Mouse (Mus musculus) forebrain, embryonic 10.5 days (tissue): ENCODE measurements around the gene Gm42957. TPM values are rescaled to one million over a fixed set of nuclear protein-coding genes. Genes with fewer than 3 reads are reported as not detected.
"Not testable (repeated sequence)": the region's sequence is repeated elsewhere in the genome, so short reads cannot be mapped to it uniquely, and the experiment has no call there.

ENCODE experiments used
- DNase-seq: peaks from one replicate; pipeline ENCODE4 v3.0.0-alpha.2; 2017; ENCODE audit warnings: low spot score; ENCODE audit errors: extremely low spot score
- H3K27ac ChIP-seq: fragments of 300-500 bp; sonication (generic); 2 replicates; pipeline ENCODE4 v1.5.1; 2016; ENCODE audit warnings: mild to moderate bottlenecking
- H3K27me3 ChIP-seq: fragments of 300-500 bp; sonication (generic); 2 replicates; pipeline ENCODE4 v1.6.1; 2016; ENCODE audit warnings: mild to moderate bottlenecking; ENCODE audit not compliant: poor library complexity, severe bottlenecking
- H3K36me3 ChIP-seq: fragments of 300-500 bp; sonication (generic); replicated peaks from 2 replicates; pipeline ENCODE4 v1.6.1; 2016; ENCODE audit warnings: mild to moderate bottlenecking, moderate library complexity
- H3K4me1 ChIP-seq: fragments of 300-500 bp; sonication (generic); 2 replicates; pipeline ENCODE4 v1.6.1; 2016
- H3K4me3 ChIP-seq: fragments of 300-500 bp; sonication (generic); 2 replicates; pipeline ENCODE4 v1.5.1; 2016; ENCODE audit warnings: mild to moderate bottlenecking, moderate library complexity
- H3K9me3 ChIP-seq: fragments of 300-500 bp; sonication (generic); 2 replicates; pipeline ENCODE4 v1.6.1; 2016; ENCODE audit warnings: mild to moderate bottlenecking, moderate library complexity
- WGBS: fragments of 180-500 bp; shearing (Covaris S2); methylation state at CpG from one replicate; pipeline ENCODE4 v1.1.7; 2016; 5-methylcytosine and 5-hydroxymethylcytosine counted together
- polyA plus RNA-seq: library from polyadenylated mRNA; unstranded; fragments of >200 nt; fragmentation: Nextera tagmentation; extraction: Ambion mirVana; gene quantifications from 2 replicates; pipeline ENCODE4 v1.2.1, GENCODE M21; 2016

Gene Gm42957
- polyA plus RNA-seq, 1 experiment from 2014 or later, result 0.11 TPM

- Histone ChIP-seq H3K4me3 (no peak overlapping the region), H3K27me3 (no peaks in the 10 kb centered on the region), H3K4me1 (peaks cover 41% of the 10 kb centered on the region), H3K36me3 (peaks cover 54% of the 10 kb centered on the region), H3K9me3 (no peaks in the 10 kb centered on the region), H3K27ac (no peak overlapping the region)
- DNase-seq, result no peak
- 88% methylated on average over 1 of the region's 1 CpGs for WGBS
These were observed 1.3 kb upstream of the Gm42957 start for GRCm38 (mm10) chr3:96634015-96634414.

GRCm38 (mm10) chr3:96635906-96636305 is 632 bp downstream of the Gm42957 start:
- Histone ChIP-seq H3K4me3 (peak overlapping the region; percentile 94), H3K4me1 (peaks cover 32% of the 10 kb centered on the region), H3K27me3 (no peaks in the 10 kb centered on the region), H3K27ac (peak overlapping the region; percentile 94), H3K9me3 (no peaks in the 10 kb centered on the region), H3K36me3 (peaks cover 67% of the 10 kb centered on the region)
- DNase-seq, result no peak
- WGBS, result 13% methylated on average over 15 of the region's 15 CpGs

- Histone ChIP-seq H3K27me3 (no peaks in the 10 kb centered on the region), H3K4me1 (peaks cover 27% of the 10 kb centered on the region), H3K36me3 (peaks cover 67% of the 10 kb centered on the region), H3K27ac (peak overlapping the region; percentile 94; the same call in 1 of the 2 replicates), H3K4me3 (peak overlapping the region; percentile 94), H3K9me3 (no peaks in the 10 kb centered on the region)
- no peak for DNase-seq
- WGBS, result 71% methylated on average over 11 of the region's 11 CpGs
These were observed 1.2 kb downstream of the Gm42957 start for GRCm38 (mm10) chr3:96636448-96636847.

DNA sequence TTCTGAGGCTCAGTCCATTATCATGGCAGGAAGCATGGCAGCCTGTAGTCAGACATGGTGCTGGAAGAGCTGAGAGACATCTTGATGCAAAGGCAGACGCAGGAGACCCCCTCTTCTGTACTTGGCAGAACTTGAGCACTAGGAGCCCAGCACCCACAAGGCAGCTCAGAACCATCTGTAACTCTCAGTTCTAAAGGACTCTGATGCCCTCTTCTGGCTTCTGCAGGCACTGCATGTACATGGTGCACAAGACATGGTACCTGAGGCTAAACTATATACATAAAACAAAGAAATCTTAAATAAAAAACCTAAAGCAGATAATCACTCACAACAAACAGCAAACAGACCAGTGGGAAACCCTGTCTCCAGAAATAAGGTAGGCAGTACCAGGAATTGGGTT is 3.9 kb downstream of the Gm42957 start:
- peak; percentile 55 for DNase-seq
- 74% methylated on average over 1 of the region's 1 CpGs for WGBS
- Histone ChIP-seq H3K9me3 (no peaks in the 10 kb centered on the region), H3K27me3 (no peaks in the 10 kb centered on the region), H3K4me3 (no peak overlapping the region), H3K4me1 (peaks cover 27% of the 10 kb centered on the region), H3K27ac (no peak overlapping the region), H3K36me3 (peaks cover 57% of the 10 kb centered on the region)

- 69% methylated on average over 7 of the region's 7 CpGs for WGBS
- no peak for DNase-seq
- H3K4me3 ChIP-seq, result no peak within 1 kb of the TSS
- H3K9me3 ChIP-seq, result no peaks in the 10 kb centered on the region
- H3K27me3 ChIP-seq, result no peaks in the 10 kb centered on the region
- H3K4me1 ChIP-seq, result no peaks in the 10 kb centered on the region
- H3K36me3 ChIP-seq, result peaks cover 39% of the 10 kb centered on the region
- H3K27ac ChIP-seq, result no peak within 1 kb of the TSS
These were observed 9.9 kb downstream of the Gm42957 start, which contains the start of gene Itga10 for GRCm38 (mm10) chr3:96645018-96645649. Itga10 (plus strand) TSS chr3:96645584.

- DNase-seq, result no peak
- no peaks in the 10 kb centered on the region for H3K4me1 ChIP-seq
- H3K9me3 ChIP-seq, result no peaks in the 10 kb centered on the region
- H3K27ac ChIP-seq, result no peak overlapping the region
- H3K36me3 ChIP-seq, result peaks cover 34% of the 10 kb centered on the region
- 82% methylated on average over 3 of the region's 3 CpGs for WGBS
- H3K4me3 ChIP-seq, result no peak overlapping the region
- no peaks in the 10 kb centered on the region for H3K27me3 ChIP-seq
These were observed 12.1 kb downstream of the Gm42957 start for GRCm38 (mm10) chr3:96647365-96647764.

- Histone ChIP-seq H3K36me3 (peaks cover 6% of the 10 kb centered on the region; the same call in 1 of the 2 replicates), H3K4me3 (no peak overlapping the region), H3K27ac (no peak overlapping the region), H3K9me3 (no peaks in the 10 kb centered on the region), H3K4me1 (peaks cover 16% of the 10 kb centered on the region), H3K27me3 (peaks cover 6% of the 10 kb centered on the region; the same call in 1 of the 2 replicates)
- WGBS, result 89% methylated on average over 2 of the region's 2 CpGs
- no peak for DNase-seq
These were observed 25.6 kb downstream of the Gm42957 start for GRCm38 (mm10) chr3:96660901-96661300.

- Histone ChIP-seq H3K36me3 (no peaks in the 10 kb centered on the region), H3K9me3 (no peaks in the 10 kb centered on the region), H3K4me3 (peak overlapping the region; percentile 41), H3K4me1 (peaks cover 16% of the 10 kb centered on the region), H3K27me3 (peaks cover 6% of the 10 kb centered on the region; the same call in 1 of the 2 replicates), H3K27ac (peak overlapping the region; percentile 74)
- no peak for DNase-seq
- 49% methylated on average over 8 of the region's 8 CpGs for WGBS
These were observed 27.6 kb downstream of the Gm42957 start for GRCm38 (mm10) chr3:96662731-96663316.

- WGBS, result 5% methylated on average over 17 of the region's 18 CpGs
- H3K27ac ChIP-seq, result peak overlapping the region; percentile 74
- H3K9me3 ChIP-seq, result no peaks in the 10 kb centered on the region
- H3K36me3 ChIP-seq, result no peaks in the 10 kb centered on the region
- DNase-seq, result peak; percentile 81
- H3K27me3 ChIP-seq, result peaks cover 6% of the 10 kb centered on the region; the same call in 1 of the 2 replicates
- peak overlapping the region; percentile 41 for H3K4me3 ChIP-seq
- peaks cover 16% of the 10 kb centered on the region for H3K4me1 ChIP-seq
These were observed 28.4 kb downstream of the Gm42957 start for GRCm38 (mm10) chr3:96663432-96664239.

DNA sequence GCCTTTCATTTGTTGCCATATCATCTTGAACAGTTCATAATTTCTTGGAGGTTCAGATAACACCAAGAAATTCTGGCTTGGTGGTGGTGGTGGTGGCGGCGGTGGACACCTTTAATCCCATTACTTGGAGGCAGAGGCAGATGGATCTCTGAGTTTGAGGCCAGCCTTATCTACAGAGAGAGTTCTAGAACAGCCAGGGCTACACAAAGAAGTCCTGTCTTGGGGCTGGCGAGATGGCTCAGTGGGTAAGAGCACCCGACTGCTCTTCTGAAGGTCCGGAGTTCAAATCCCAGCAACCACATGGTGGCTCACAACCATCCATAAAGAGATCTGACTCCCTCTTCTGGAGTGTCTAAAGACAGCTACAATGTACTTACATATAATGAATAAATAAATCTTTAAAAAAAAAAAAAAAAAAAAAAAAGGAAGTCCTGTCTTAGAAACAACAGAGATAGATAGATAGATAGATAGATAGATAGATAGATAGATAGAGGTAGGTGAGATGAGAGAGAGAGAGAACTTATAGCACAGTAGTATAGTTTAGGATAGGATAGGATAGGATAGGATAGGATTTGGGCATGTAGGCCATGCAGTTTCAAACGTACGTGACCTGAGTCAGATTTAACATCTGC is 30.6 kb downstream of the Gm42957 start:
- DNase-seq, H3K9me3 ChIP-seq, H3K36me3 ChIP-seq, H3K27ac ChIP-seq, H3K4me3 ChIP-seq: not testable (repeated sequence)
- Histone ChIP-seq H3K27me3 (peaks cover 14% of the 10 kb centered on the region), H3K4me1 (peaks cover 30% of the 10 kb centered on the region)
- WGBS, result 91% methylated on average over 7 of the region's 7 CpGs

GRCm38 (mm10) chr3:96666916-96667315 is 31.6 kb downstream of the Gm42957 start:
- no peak overlapping the region for H3K27ac ChIP-seq
- H3K9me3 ChIP-seq, result no peaks in the 10 kb centered on the region
- H3K4me3 ChIP-seq, result no peak overlapping the region
- no peaks in the 10 kb centered on the region for H3K36me3 ChIP-seq
- H3K27me3 ChIP-seq, result peaks cover 25% of the 10 kb centered on the region
- H3K4me1 ChIP-seq, result peaks cover 30% of the 10 kb centered on the region
- no peak for DNase-seq
- 97% methylated on average over 5 of the region's 5 CpGs for WGBS

DNA sequence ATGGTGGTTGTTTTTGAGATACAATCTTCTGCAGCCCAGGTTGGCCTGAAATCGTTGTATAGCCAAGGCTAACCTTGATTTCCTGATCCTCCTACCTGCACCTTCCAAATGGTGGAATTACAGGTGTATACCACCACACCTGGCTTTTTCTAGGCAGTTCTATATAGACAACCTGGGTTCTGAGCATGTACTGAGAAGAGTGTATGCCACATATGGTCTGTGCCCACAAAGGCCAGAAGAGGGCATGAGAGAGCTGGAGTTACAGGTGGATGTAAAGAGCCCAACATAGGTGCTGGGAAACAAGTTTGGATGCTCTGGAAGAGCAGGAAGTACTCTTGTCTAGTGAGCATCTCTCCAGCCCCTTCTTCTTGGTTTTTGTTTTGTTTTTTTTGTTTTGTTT is 32.0 kb downstream of the Gm42957 start:
- no peak for DNase-seq
- no peaks in the 10 kb centered on the region for H3K36me3 ChIP-seq
- WGBS, result 46% methylated on average over 1 of the region's 1 CpGs
- H3K4me3 ChIP-seq, result no peak overlapping the region
- no peak overlapping the region for H3K27ac ChIP-seq
- H3K4me1 ChIP-seq, result peaks cover 30% of the 10 kb centered on the region
- peaks cover 28% of the 10 kb centered on the region for H3K27me3 ChIP-seq
- H3K9me3 ChIP-seq, result no peaks in the 10 kb centered on the region
